Mouse (Mus musculus): ENCODE measurements around the gene Ptma.
"Not testable (repeated sequence)": the region's sequence is repeated elsewhere in the genome, so short reads cannot be mapped to it uniquely, and the experiment has no call there.

The Ptma gene

GRCm38 (mm10) chr1:86496340-86496739 lies 30.2 kb upstream of the Ptma start:
- DNase-seq (ENCODE audit: low read depth, low spot score), result no peak

DNA sequence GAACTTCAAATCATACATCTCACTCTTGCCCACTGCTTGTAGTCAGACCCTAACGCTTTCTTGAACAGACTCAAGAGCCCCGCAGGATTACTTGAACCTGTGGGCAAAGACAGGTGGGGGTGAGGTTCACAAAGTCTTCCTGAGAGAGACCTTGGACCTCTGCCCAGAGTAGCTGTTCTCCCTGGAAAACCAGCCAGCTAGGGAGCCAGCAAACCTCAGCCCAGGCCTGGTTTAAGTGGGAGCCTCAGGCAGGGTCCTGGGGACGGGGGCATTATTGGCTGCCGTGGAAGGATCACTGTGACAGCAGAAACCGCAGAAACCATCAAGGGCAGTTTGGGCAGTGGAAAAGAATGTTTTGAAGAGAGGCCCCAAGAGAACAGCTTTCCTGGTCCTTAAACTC lies 29.2 kb upstream of the Ptma start:
- DNase-seq (ENCODE audit: low read depth, low spot score), result no peak

DNA sequence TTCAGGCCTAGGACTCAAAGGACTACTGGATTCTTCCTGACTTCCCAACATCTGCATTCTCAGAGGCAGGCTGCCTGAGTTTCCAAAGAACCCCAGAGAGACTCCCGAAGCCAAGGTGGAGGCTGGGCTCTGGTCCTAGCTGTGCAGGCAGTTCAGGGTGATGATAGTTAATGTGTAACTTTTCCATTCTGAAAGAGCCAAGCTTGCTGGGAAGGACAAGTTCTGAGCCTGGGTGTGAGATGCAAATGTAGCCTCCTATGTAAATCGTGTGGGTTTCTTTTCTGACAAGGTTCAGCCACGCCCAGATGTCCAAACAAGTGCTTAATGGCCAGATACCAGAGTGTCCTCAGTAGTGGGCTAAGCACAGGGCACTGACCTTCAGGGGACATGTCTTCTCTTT lies 28.5 kb upstream of the Ptma start:
- DNase-seq (ENCODE audit: low read depth, low spot score), result no peak

- no peak for DNase-seq (ENCODE audit: low read depth, low spot score)
Observed at GRCm38 (mm10) chr1:86498611-86499010, 27.9 kb upstream of the Ptma start.

DNA sequence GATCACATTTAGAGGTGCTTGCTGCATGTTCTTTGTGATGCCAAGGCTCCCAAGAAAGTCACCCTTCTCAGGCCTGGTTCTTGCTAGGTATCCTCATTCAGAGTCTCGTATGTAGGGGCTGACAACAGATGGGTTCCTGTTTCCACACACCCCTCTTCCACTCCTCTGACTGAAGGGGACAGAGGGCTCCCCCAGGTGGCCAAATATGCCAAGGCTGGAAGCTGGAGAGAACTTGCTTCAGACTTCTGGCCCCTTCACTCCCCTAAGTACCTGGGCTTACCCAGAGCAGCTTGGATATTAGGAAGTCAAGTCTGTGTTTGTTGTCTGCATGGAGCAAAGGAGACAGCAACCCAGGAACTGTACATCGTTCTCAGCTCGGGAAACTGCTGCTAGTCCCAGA lies 26.6 kb upstream of the Ptma start:
- DNase-seq (ENCODE audit: low read depth, low spot score), result no peak

- no peak for DNase-seq (ENCODE audit: low read depth, low spot score)
Observed at GRCm38 (mm10) chr1:86500681-86501080, 25.8 kb upstream of the Ptma start.

DNA sequence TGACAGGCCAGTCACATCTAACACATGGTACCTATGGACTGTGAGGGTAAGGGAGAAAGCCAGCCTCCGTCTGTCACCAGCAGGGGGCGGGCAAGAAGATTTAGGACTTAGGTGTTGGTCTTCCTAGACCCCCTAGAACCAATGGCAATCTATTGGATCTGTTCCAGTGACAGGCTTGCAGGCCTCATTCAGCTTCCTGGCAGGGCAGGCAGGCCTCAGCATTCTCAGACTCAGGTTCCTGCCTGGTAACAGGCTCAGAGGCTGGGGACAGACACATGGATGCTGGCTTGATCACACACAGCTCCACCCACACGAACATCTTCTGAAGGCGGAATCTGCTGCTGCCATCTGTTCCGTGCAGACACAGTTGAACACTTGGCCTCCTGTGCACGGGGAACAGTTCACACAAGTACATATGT lies 25.4 kb upstream of the Ptma start:
- no peak for DNase-seq (ENCODE audit: low read depth, low spot score)

DNA sequence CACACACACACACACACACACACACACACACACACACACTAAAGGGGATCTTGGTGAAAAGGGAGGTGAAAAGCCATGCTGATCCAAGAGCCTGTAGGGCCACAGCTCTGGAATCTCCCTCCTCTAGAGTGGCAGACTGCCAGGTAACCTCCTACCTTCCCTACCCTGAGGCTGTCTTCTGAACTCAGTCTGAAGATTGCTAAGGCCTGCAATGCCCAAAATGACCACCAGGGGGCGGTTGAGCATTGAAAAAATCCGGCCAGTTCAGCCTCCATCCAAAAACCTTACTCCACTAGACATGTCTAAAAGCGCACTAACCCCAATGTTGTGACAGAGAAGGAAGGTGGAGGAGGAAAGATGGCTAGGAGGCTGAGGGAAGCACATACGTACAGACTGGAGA lies 25.0 kb upstream of the Ptma start:
- peak; percentile 82 for DNase-seq (ENCODE audit: low read depth, low spot score)

GRCm38 (mm10) chr1:86502221-86503048 lies 24.1 kb upstream of the Ptma start:
- no peak for DNase-seq (ENCODE audit: low read depth, low spot score)

DNA sequence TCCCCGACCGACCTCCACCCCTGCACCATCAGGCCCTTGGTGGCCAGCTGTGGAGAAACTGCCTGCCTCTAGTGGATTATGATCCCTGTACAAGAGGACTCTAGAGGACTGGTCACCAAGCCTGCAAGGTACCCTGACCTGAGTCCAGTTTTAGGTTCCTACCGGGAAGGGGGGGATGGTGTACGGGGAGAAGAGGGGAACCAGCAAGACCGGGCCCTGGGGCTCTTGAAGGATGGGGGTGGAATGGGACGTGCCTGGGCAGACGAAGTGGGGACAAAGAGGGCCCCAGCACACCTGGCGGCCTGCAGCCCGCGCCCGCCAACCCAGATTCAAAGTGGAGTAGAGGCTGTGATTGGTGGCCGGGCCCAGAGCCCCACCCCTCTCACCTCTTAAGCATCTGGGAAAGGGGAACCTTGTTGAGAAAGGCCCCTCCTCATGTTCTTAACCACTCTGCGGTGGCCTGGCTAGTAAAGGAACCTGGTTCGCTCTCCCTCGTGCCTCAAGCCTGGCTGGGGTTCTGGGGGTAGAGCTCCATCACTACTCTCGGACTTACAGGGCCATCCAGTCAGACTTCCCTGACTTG lies 23.3 kb upstream of the Ptma start:
- no peak for DNase-seq (ENCODE audit: low read depth, low spot score)

- peak; percentile 88 for DNase-seq (ENCODE audit: low read depth, low spot score)
Observed at GRCm38 (mm10) chr1:86503906-86504696, 22.4 kb upstream of the Ptma start.

DNA sequence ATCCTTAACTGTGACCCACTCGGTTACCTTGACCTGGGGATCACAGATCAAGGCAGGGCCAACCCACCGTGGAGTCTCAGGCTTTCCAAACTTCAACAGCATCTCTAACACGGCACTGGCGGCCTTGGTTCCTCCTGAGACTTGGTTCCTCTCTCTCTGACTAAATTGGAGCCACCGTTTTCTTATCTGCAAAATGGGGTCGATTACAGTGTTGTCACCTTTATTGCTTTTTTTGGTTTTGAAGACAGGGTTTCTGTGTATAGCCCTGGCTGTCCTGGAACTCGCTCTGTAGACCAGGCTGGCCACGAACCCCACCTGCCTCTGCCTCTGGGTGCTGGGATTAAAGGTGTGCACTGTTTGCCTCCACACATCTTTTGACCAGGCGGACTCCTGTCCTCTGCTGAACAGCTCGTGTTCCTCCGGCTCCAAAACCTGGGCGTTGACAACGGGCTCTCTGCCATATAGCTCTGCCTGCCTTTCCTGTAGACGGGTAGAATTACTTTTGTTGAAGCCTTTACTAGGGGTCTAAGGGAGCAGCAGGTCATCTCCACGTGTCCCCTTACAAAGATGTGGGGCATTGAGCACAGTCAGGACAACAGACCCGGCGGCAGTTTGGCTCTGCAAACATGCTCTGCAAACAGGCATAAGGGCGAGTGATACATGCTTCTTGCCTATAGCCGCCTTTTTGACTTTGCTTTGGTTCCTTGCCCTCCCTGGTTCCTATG lies 21.7 kb upstream of the Ptma start:
- no peak for DNase-seq (ENCODE audit: low read depth, low spot score)

- no peak for DNase-seq (ENCODE audit: low read depth, low spot score)
Observed at GRCm38 (mm10) chr1:86505461-86505860, 21.1 kb upstream of the Ptma start.

- no peak for DNase-seq (ENCODE audit: low read depth, low spot score)
Observed at GRCm38 (mm10) chr1:86506420-86506819, 20.1 kb upstream of the Ptma start.

- DNase-seq (ENCODE audit: low read depth, low spot score), result no peak
Observed at GRCm38 (mm10) chr1:86507866-86508265, 18.7 kb upstream of the Ptma start.

- peak; percentile 73 for DNase-seq (ENCODE audit: low read depth, low spot score)
Observed at GRCm38 (mm10) chr1:86509410-86509809, 17.1 kb upstream of the Ptma start.

DNA sequence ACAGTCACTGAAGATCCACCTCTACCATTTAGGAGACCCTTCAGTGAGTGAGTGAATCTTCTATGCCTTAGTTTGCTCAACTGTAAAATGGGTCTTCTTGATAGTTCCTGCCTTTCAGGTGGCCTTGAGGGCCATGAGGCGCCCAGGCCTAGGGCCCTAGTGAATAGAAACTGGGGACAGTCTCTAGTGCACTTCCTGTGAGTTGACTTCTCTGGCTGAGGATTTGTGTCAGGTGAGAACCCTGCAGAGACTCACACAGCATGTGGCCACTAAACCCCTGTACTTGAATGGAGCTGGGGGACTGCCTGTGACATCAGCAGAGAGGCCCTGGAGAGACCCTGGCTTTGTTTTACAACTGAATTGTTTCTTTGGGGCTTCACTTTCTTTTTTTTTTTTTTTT lies 16.3 kb upstream of the Ptma start:
- no peak for DNase-seq (ENCODE audit: low read depth, low spot score)

GRCm38 (mm10) chr1:86510676-86511441 lies 15.7 kb upstream of the Ptma start:
- no peak for DNase-seq (ENCODE audit: low read depth, low spot score)

GRCm38 (mm10) chr1:86512154-86512720 lies 14.3 kb upstream of the Ptma start:
- DNase-seq (ENCODE audit: low read depth, low spot score), result no peak

DNA sequence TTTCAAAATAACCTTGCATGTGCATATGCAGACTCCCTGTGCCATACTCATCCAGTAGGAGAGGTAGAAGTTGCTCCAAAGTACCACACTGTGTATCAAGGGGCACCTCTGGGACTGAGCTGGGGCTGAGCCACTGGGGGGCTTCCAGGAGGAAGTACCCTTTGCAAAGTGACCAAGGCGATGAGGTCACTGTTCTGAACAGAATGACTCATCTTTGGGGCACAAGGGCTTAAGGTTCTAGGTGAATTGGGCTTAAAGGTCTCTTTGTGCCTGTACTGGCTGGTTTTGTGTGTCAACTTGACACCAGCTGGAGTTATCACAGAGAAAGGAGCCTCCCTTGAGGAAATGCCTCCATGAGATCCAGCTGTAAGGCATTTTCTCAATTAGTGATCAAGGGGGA lies 13.5 kb upstream of the Ptma start:
- DNase-seq (ENCODE audit: low read depth, low spot score), result not testable (repeated sequence)
